Mouse (Mus musculus): ENCODE results near the gene Fgfr2. TPM values are rescaled to one million over a fixed set of nuclear protein-coding genes. Genes with fewer than 3 reads are reported as not detected.
A peak's percentile ranks its signal among the peaks of the same experiment; 100 is the strongest.

Fgfr2 gene
- polyA plus RNA-seq, 1 experiment from 2014 or later = 11.4 TPM

- ATAC-seq (ENCODE audit: low read depth) = no peak
- Histone ChIP-seq H3K4me1 (ENCODE audit: control insufficient read depth, low read depth, low read length) (no peaks in the 10 kb centered on the region), H3K4me2 (ENCODE audit: low read depth, low read length) (no peak overlapping the region), H3K27ac (ENCODE audit: low read length) (no peak overlapping the region), H3K9ac (ENCODE audit: low read depth, low read length) (no peak overlapping the region), H3K27me3 (ENCODE audit: control insufficient read depth, insufficient read depth, low read depth, low read length) (no peaks in the 10 kb centered on the region), H3K36me3 (ENCODE audit: control insufficient read depth, insufficient read depth) (no peaks in the 10 kb centered on the region), H3K4me3 (ENCODE audit: low read depth, low read length) (no peak overlapping the region), H3K9me3 (replicated peaks; ENCODE audit: control insufficient read depth, low read length) (no peaks in the 10 kb centered on the region)
- 64% methylated on average over 3 of the region's 3 CpGs for WGBS (ENCODE audit: insufficient replicate concordance)
Observed at GRCm38 (mm10) chr7:130945730-130946129, 2177.4 kb downstream of the Fgfr2 start.

- H3K27me3 ChIP-seq (ENCODE audit: control insufficient read depth, insufficient read depth, low read depth, low read length) = no peaks in the 10 kb centered on the region
- H3K36me3 ChIP-seq (ENCODE audit: control insufficient read depth, insufficient read depth) = no peaks in the 10 kb centered on the region
- H3K4me1 ChIP-seq (ENCODE audit: control insufficient read depth, low read depth, low read length) = no peaks in the 10 kb centered on the region
- no peak overlapping the region for H3K9ac ChIP-seq (ENCODE audit: low read depth, low read length)
- no peak overlapping the region for H3K27ac ChIP-seq (ENCODE audit: low read length)
- no peak for ATAC-seq (ENCODE audit: low read depth)
- H3K4me3 ChIP-seq (ENCODE audit: low read depth, low read length) = no peak overlapping the region
- H3K4me2 ChIP-seq (ENCODE audit: low read depth, low read length) = no peak overlapping the region
- WGBS (ENCODE audit: insufficient replicate concordance) = 67% methylated on average over 11 of the region's 11 CpGs
- no peaks in the 10 kb centered on the region for H3K9me3 ChIP-seq (replicated peaks; ENCODE audit: control insufficient read depth, low read length)
Observed at GRCm38 (mm10) chr7:130944766-130945475, 2178.2 kb downstream of the Fgfr2 start.

- H3K27ac ChIP-seq (ENCODE audit: low read length) = no peak overlapping the region
- H3K4me3 ChIP-seq (ENCODE audit: low read depth, low read length) = no peak overlapping the region
- peaks cover 5% of the 10 kb centered on the region for H3K27me3 ChIP-seq (ENCODE audit: control insufficient read depth, insufficient read depth, low read depth, low read length)
- ATAC-seq (ENCODE audit: low read depth) = no peak
- WGBS (ENCODE audit: insufficient replicate concordance) = 49% methylated on average over 9 of the region's 9 CpGs
- H3K9me3 ChIP-seq (replicated peaks; ENCODE audit: control insufficient read depth, low read length) = no peaks in the 10 kb centered on the region
- H3K4me2 ChIP-seq (ENCODE audit: low read depth, low read length) = no peak overlapping the region
- H3K4me1 ChIP-seq (ENCODE audit: control insufficient read depth, low read depth, low read length) = no peaks in the 10 kb centered on the region
- H3K36me3 ChIP-seq (ENCODE audit: control insufficient read depth, insufficient read depth) = no peaks in the 10 kb centered on the region
- H3K9ac ChIP-seq (ENCODE audit: low read depth, low read length) = no peak overlapping the region
Observed at GRCm38 (mm10) chr7:130943280-130943895, 2179.8 kb downstream of the Fgfr2 start.

- no peak overlapping the region for H3K4me2 ChIP-seq (ENCODE audit: low read depth, low read length)
- no peaks in the 10 kb centered on the region for H3K4me1 ChIP-seq (ENCODE audit: control insufficient read depth, low read depth, low read length)
- no peak overlapping the region for H3K4me3 ChIP-seq (ENCODE audit: low read depth, low read length)
- peaks cover 31% of the 10 kb centered on the region for H3K27me3 ChIP-seq (ENCODE audit: control insufficient read depth, insufficient read depth, low read depth, low read length)
- no peak for ATAC-seq (ENCODE audit: low read depth)
- 72% methylated on average over 8 of the region's 8 CpGs for WGBS (ENCODE audit: insufficient replicate concordance)
- H3K27ac ChIP-seq (ENCODE audit: low read length) = no peak overlapping the region
- no peaks in the 10 kb centered on the region for H3K9me3 ChIP-seq (replicated peaks; ENCODE audit: control insufficient read depth, low read length)
- H3K9ac ChIP-seq (ENCODE audit: low read depth, low read length) = no peak overlapping the region
- H3K36me3 ChIP-seq (ENCODE audit: control insufficient read depth, insufficient read depth) = no peaks in the 10 kb centered on the region
Observed at GRCm38 (mm10) chr7:130940733-130941132, 2182.4 kb downstream of the Fgfr2 start.

DNA sequence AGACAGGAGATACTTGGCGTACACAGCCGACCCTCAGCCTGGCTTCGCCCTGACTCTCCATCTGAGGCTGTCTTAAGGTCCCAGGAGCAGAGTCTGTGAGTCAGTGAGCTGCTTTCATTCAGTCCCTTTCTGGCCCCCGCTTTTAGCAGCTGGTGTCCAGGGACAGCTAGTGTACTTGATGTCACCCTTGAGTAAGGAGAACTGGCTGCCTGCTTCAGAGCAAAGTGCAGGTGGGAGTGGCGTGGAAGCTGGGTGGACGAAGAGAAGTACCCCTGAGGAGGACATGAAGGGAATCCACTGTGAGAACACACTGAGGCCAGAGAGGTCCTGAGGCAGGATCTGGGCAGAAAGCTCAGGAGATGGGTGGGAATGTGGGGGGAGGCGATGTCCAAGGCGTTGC is 2184.3 kb downstream of the Fgfr2 start:
- no peak overlapping the region for H3K4me3 ChIP-seq (ENCODE audit: low read depth, low read length)
- H3K27ac ChIP-seq (ENCODE audit: low read length) = no peak overlapping the region
- H3K27me3 ChIP-seq (ENCODE audit: control insufficient read depth, insufficient read depth, low read depth, low read length) = peaks cover 46% of the 10 kb centered on the region
- no peak overlapping the region for H3K4me2 ChIP-seq (ENCODE audit: low read depth, low read length)
- no peaks in the 10 kb centered on the region for H3K36me3 ChIP-seq (ENCODE audit: control insufficient read depth, insufficient read depth)
- ATAC-seq (ENCODE audit: low read depth) = no peak
- H3K4me1 ChIP-seq (ENCODE audit: control insufficient read depth, low read depth, low read length) = no peaks in the 10 kb centered on the region
- no peaks in the 10 kb centered on the region for H3K9me3 ChIP-seq (replicated peaks; ENCODE audit: control insufficient read depth, low read length)
- WGBS (ENCODE audit: insufficient replicate concordance) = 73% methylated on average over 8 of the region's 8 CpGs
- no peak overlapping the region for H3K9ac ChIP-seq (ENCODE audit: low read depth, low read length)

DNA sequence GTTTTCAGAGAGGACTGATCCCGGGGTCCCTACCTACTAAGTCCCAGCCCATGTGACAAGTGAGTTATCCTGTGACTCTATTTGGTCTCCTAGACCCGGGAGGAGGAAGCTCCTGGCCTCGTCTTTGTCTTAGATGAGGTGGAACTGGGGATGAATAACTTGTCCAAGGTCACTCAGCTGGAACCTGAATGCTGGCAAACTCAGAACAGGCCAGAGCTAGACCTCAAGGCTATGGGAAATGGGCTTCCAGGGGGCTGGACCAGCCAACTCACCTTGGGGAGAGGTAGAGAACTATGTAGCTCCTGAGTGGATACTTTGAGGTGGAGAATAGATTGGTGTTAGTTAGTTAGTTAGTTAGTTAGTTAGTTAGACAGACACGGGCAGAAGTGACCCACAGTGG is 2185.1 kb downstream of the Fgfr2 start:
- Histone ChIP-seq H3K36me3 (ENCODE audit: control insufficient read depth, insufficient read depth) (no peaks in the 10 kb centered on the region), H3K9ac (ENCODE audit: low read depth, low read length) (no peak overlapping the region), H3K4me3 (ENCODE audit: low read depth, low read length) (no peak overlapping the region), H3K4me1 (ENCODE audit: control insufficient read depth, low read depth, low read length) (no peaks in the 10 kb centered on the region), H3K4me2 (ENCODE audit: low read depth, low read length) (no peak overlapping the region), H3K9me3 (replicated peaks; ENCODE audit: control insufficient read depth, low read length) (no peaks in the 10 kb centered on the region), H3K27ac (ENCODE audit: low read length) (no peak overlapping the region), H3K27me3 (ENCODE audit: control insufficient read depth, insufficient read depth, low read depth, low read length) (peaks cover 52% of the 10 kb centered on the region)
- no peak for ATAC-seq (ENCODE audit: low read depth)
- WGBS (ENCODE audit: insufficient replicate concordance) = 32% methylated on average over 4 of the region's 4 CpGs

- Histone ChIP-seq H3K9ac (ENCODE audit: low read depth, low read length) (no peak overlapping the region), H3K27ac (ENCODE audit: low read length) (no peak overlapping the region), H3K4me1 (ENCODE audit: control insufficient read depth, low read depth, low read length) (no peaks in the 10 kb centered on the region), H3K4me3 (ENCODE audit: low read depth, low read length) (no peak overlapping the region; the same call in 1 of the 2 replicates), H3K4me2 (ENCODE audit: low read depth, low read length) (peak overlapping the region; percentile 57; the same call in 1 of the 2 replicates), H3K36me3 (ENCODE audit: control insufficient read depth, insufficient read depth) (no peaks in the 10 kb centered on the region), H3K9me3 (replicated peaks; ENCODE audit: control insufficient read depth, low read length) (no peaks in the 10 kb centered on the region), H3K27me3 (ENCODE audit: control insufficient read depth, insufficient read depth, low read depth, low read length) (peaks cover 54% of the 10 kb centered on the region)
- WGBS (ENCODE audit: insufficient replicate concordance) = 20% methylated on average over 12 of the region's 12 CpGs
- no peak for ATAC-seq (ENCODE audit: low read depth)
Observed at GRCm38 (mm10) chr7:130937266-130937841, 2185.8 kb downstream of the Fgfr2 start.

DNA sequence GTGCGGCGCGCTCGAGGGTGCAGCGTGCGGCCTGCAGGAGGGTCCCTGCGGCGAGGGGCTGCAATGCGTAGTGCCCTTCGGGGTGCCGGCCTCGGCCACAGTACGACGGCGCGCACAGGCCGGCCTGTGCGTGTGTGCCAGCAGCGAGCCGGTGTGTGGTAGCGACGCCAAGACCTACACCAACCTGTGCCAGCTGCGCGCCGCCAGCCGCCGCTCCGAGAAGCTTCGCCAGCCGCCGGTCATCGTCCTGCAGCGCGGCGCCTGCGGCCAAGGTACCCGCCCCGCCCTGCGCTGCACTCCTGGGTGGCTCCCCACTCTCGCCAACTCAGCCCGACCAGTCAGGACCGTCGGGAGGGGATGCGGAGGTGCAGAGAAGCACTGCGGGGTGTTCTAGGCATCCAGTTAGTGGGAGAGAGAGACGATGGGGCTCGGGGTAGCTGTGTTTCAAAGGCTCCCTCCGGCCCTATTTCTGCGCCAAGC is 2186.6 kb downstream of the Fgfr2 start:
- H3K36me3 ChIP-seq (ENCODE audit: control insufficient read depth, insufficient read depth) = no peaks in the 10 kb centered on the region
- H3K27ac ChIP-seq (ENCODE audit: low read length) = no peak overlapping the region
- H3K4me3 ChIP-seq (ENCODE audit: low read depth, low read length) = peak overlapping the region; percentile 50
- WGBS (ENCODE audit: insufficient replicate concordance) = 1% methylated on average over 46 of the region's 49 CpGs
- peak overlapping the region; percentile 57 for H3K4me2 ChIP-seq (ENCODE audit: low read depth, low read length)
- no peaks in the 10 kb centered on the region for H3K4me1 ChIP-seq (ENCODE audit: control insufficient read depth, low read depth, low read length)
- no peak for ATAC-seq (ENCODE audit: low read depth)
- H3K9ac ChIP-seq (ENCODE audit: low read depth, low read length) = no peak overlapping the region
- H3K27me3 ChIP-seq (ENCODE audit: control insufficient read depth, insufficient read depth, low read depth, low read length) = peaks cover 54% of the 10 kb centered on the region
- H3K9me3 ChIP-seq (replicated peaks; ENCODE audit: control insufficient read depth, low read length) = no peaks in the 10 kb centered on the region
